Mouse (Mus musculus) cortical plate, adult 2 months (tissue): ENCODE results near the gene Gldn.

Source experiments
- CTCF ChIP-seq: fragments of 200-500 bp; IDR thresholded peaks from 2 replicates; pipeline ENCODE4 v1.5.1; 2011; ENCODE audit warnings: mild to moderate bottlenecking, control low read depth, low read length; ENCODE audit not compliant: insufficient read depth; ENCODE audit errors: extremely low read depth
- POLR2A ChIP-seq: fragments of 200-500 bp; IDR thresholded peaks from 2 replicates; pipeline ENCODE4 v1.6.1; 2011; ENCODE audit warnings: mild to moderate bottlenecking, low read length, control low read depth; ENCODE audit not compliant: insufficient read depth; ENCODE audit errors: extremely low read depth

DNA sequence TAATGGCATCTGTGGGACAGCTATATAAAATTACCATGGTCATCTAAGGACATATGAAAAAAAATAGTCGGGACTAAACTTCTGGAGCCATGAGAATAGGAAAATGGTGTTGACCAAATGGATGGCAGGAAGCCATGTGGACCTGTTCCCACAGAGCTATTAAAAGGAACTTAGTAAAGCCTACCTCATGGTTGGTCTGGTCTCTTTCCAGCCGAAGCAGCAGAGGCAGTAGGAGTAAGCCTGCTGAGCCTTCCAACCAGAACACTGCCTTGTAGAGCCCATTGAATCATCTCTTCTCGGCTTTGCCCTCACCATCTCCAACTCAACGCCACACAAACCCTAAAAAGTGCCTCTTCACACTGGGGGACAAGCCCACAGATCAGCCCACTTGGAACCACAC is 15.0 kb downstream of the Gldn start:
- TF ChIP-seq POLR2A: no peak
- no peak for TF ChIP-seq CTCF
